17 mouse cellular contexts compared by ENCODE assay signal in genomic region chr11:75807486-75807885, GRCm38 (mm10). TPM values are rescaled to one million over a fixed set of nuclear protein-coding genes. Genes with fewer than 3 reads are reported as not detected.
DNase-seq lines count a peak whose midpoint lies in the region; ATAC-seq and TF ChIP-seq lines count a peak whose summit lies in the region.
"Had no signal": no experiment of that assay in that cellular context is flagged by ENCODE, and none has a peak within 500 bp of the region (broad histone marks: within the 10 kb centered on the region; RNA-seq: fewer than 3 reads in every experiment).

No protein-coding gene starts in this region.

- peaks cover 8% of the 10 kb centered on the region for H3K4me1 ChIP-seq in hindbrain, embryonic 10.5 days (replicated peaks)
- no peaks in the 10 kb centered on the region for H3K4me1 ChIP-seq in hindbrain, embryonic 11.5 days (replicated peaks; ENCODE audit: control insufficient read depth, insufficient read depth, low read length)
- no peaks in the 10 kb centered on the region for H3K4me1 ChIP-seq in lung, postnatal 0 days (ENCODE audit: insufficient read depth, low read depth, low read length)
- H3K4me1 ChIP-seq: hindbrain, embryonic 12.5 days had no signal

- no peak for TF ChIP-seq CTCF in lung, postnatal 0 days (IDR thresholded peaks at IDR 0.05)

- H3K9me3 ChIP-seq in hindbrain, embryonic 10.5 days: no peaks in the 10 kb centered on the region
- H3K9me3 ChIP-seq in hindbrain, embryonic 11.5 days (ENCODE audit: control insufficient read depth, low read length): no peaks in the 10 kb centered on the region
- H3K9me3 ChIP-seq in lung, postnatal 0 days (ENCODE audit: low read length): no peaks in the 10 kb centered on the region
- H3K9me3 ChIP-seq: forebrain, embryonic 15.5 days; G1E; hindbrain, embryonic 12.5 days; liver, embryonic 12.5 days had no signal

- peak overlapping the region; percentile 57 for H3K27ac ChIP-seq in hindbrain, embryonic 10.5 days
- H3K27ac ChIP-seq in hindbrain, embryonic 11.5 days (ENCODE audit: low read depth, low read length): no peak overlapping the region
- H3K27ac ChIP-seq in lung, postnatal 0 days (ENCODE audit: low read length): no peak overlapping the region
- H3K27ac ChIP-seq: forebrain, embryonic 15.5 days; hindbrain, embryonic 12.5 days; liver, embryonic 12.5 days had no signal

- no peak for DNase-seq in hindbrain, embryonic 10.5 days (ENCODE audit: low spot score)
- DNase-seq in hindbrain, embryonic 11.5 days (ENCODE audit: low spot score): no peak
- DNase-seq in lung, postnatal 0 days (ENCODE audit: low spot score): peak; percentile 39
- DNase-seq in lung, postnatal 25 days (ENCODE audit: low spot score): no peak
- DNase-seq in adrenal gland, adult 8-10 months: peak; percentile 36
- peak; percentile 57 for DNase-seq in kidney, postnatal 10 days
- no peak for DNase-seq in cerebellum, adult 11 months
- DNase-seq in right cerebral cortex, adult 2 months (ENCODE audit: low spot score in 2 of 2): no peak
- DNase-seq: cerebellum, postnatal 14 days; thymus, postnatal 25 days had no signal

- no peak overlapping the region for H3K9ac ChIP-seq in hindbrain, embryonic 11.5 days (ENCODE audit: low read depth, low read length)
- H3K9ac ChIP-seq in lung, postnatal 0 days (replicated peaks; ENCODE audit: low read depth): no peak overlapping the region
- H3K9ac ChIP-seq: forebrain, embryonic 15.5 days; hindbrain, embryonic 12.5 days; liver, embryonic 12.5 days had no signal

- WGBS in hindbrain, embryonic 10.5 days: 46% methylated on average over 5 of the region's 5 CpGs
- 46% methylated on average over 5 of the region's 5 CpGs for WGBS in hindbrain, embryonic 11.5 days
- 26% methylated on average over 5 of the region's 5 CpGs for WGBS in lung, postnatal 0 days

- no peaks in the 10 kb centered on the region for H3K36me3 ChIP-seq in hindbrain, embryonic 10.5 days
- no peaks in the 10 kb centered on the region for H3K36me3 ChIP-seq in hindbrain, embryonic 11.5 days (ENCODE audit: control insufficient read depth, insufficient read depth, low read length)
- H3K36me3 ChIP-seq in lung, postnatal 0 days (ENCODE audit: insufficient read depth, low read length): no peaks in the 10 kb centered on the region
- H3K36me3 ChIP-seq: forebrain, embryonic 15.5 days; G1E; hindbrain, embryonic 12.5 days; liver, embryonic 12.5 days had no signal

- ATAC-seq in hindbrain, embryonic 11.5 days (ENCODE audit: low FRiP score): no peak
- no peak for ATAC-seq in lung, postnatal 0 days
- ATAC-seq: forebrain, embryonic 15.5 days; liver, embryonic 12.5 days had no signal

- H3K4me2 ChIP-seq in hindbrain, embryonic 11.5 days (replicated peaks; ENCODE audit: low read depth, low read length): no peak overlapping the region
- H3K4me2 ChIP-seq in lung, postnatal 0 days (replicated peaks; ENCODE audit: low read depth, low read length): no peak overlapping the region
- H3K4me2 ChIP-seq: forebrain, embryonic 15.5 days; heart, embryonic 11.5 days; hindbrain, embryonic 12.5 days; liver, embryonic 12.5 days had no signal

- TF ChIP-seq EP300 in lung, postnatal 0 days (IDR thresholded peaks at IDR 0.05): no peak

- no peak overlapping the region for H3K4me3 ChIP-seq in hindbrain, embryonic 10.5 days
- H3K4me3 ChIP-seq in hindbrain, embryonic 11.5 days (ENCODE audit: low read depth, low read length): no peak overlapping the region
- no peak overlapping the region for H3K4me3 ChIP-seq in lung, postnatal 0 days (ENCODE audit: low read depth, low read length)
- H3K4me3 ChIP-seq: forebrain, embryonic 15.5 days; hindbrain, embryonic 12.5 days; liver, embryonic 12.5 days; myocyte had no signal

- no peaks in the 10 kb centered on the region for H3K27me3 ChIP-seq in hindbrain, embryonic 10.5 days (ENCODE audit: insufficient read depth, poor library complexity, severe bottlenecking)
- no peaks in the 10 kb centered on the region for H3K27me3 ChIP-seq in hindbrain, embryonic 11.5 days (ENCODE audit: control insufficient read depth, insufficient read depth, low read length)
- H3K27me3 ChIP-seq in lung, postnatal 0 days (replicated peaks; ENCODE audit: insufficient read depth, low read length): no peaks in the 10 kb centered on the region
- H3K27me3 ChIP-seq: forebrain, embryonic 15.5 days had no signal

RNA-seq across cellular contexts. Expression of gene Doc2b, which starts 11.6 kb away (rescaled TPM):
- 0.39 and 0.45 TPM in 2 replicates for polyA plus RNA-seq in hindbrain, embryonic 10.5 days (2016; fragmentation: Nextera tagmentation; extraction: Ambion mirVana)
- polyA plus RNA-seq in hindbrain, embryonic 11.5 days (2014; fragmentation: Nextera tagmentation; extraction: Ambion mirVana): 0.24 and 0.62 TPM in 2 replicates
- 0.06 and 0.10 TPM in 2 replicates for polyA plus RNA-seq in lung, postnatal 0 days (2015; fragmentation: Nextera tagmentation; extraction: Ambion mirVana)
- 10 to 100 TPM; 17.8 to 37.6 (median 26.2) TPM for total RNA-seq in adrenal gland, adult 8-10 months (2022)
- total RNA-seq: G1E; megakaryocyte progenitor cell, adult 5-6 weeks had no signal
- polyA plus RNA-seq: G1E had no signal

Comparison
In these comparisons a context has a peak if more than half of its experiments do, and no peak if none do; other contexts are left out.
1. DNase-seq: peak in lung, postnatal 0 days (single experiment), adrenal gland, adult 8-10 months (single experiment) and kidney, postnatal 10 days (single experiment); none in hindbrain, embryonic 10.5 days (single experiment), hindbrain, embryonic 11.5 days (single experiment), lung, postnatal 25 days (single experiment), cerebellum, adult 11 months (single experiment) and right cerebral cortex, adult 2 months (0 of 2).